Mouse (Mus musculus): ENCODE measurements at regions not wholly inside any gene's neighbourhood (a gene's known extent, or its start where the extent isn't known, plus 50 kb on each side); places are given as distances from the start of the nearest gene placed in this dataset.

- H3K4me1 ChIP-seq (ENCODE audit: control insufficient read depth, insufficient read depth, low read length): no peaks in the 10 kb centered on the region
- no peaks in the 10 kb centered on the region for H3K79me2 ChIP-seq (replicated peaks; ENCODE audit: control insufficient read depth, insufficient read depth, low read length)
- H3K9ac ChIP-seq (ENCODE audit: low read depth, low read length): no peak overlapping the region
- H3K27ac ChIP-seq: no peak overlapping the region
- intact Hi-C loops (cut with DNase I): no loop called here
- DNase-seq: no peak
- 74% methylated on average over 4 of the region's 4 CpGs for WGBS
- TF ChIP-seq POLR2A (IDR thresholded peaks at IDR 0.05; ENCODE audit: insufficient read depth, low read depth, low read length) (no peak), CTCF (IDR thresholded peaks at IDR 0.05) (no peak), EP300 (IDR thresholded peaks at IDR 0.05; ENCODE audit: insufficient read depth, low read depth, low read length) (no peak)
- no peak overlapping the region for H3K4me3 ChIP-seq
- no peaks in the 10 kb centered on the region for H3K36me3 ChIP-seq (ENCODE audit: control insufficient read depth, insufficient read depth, low read length)
- no peaks in the 10 kb centered on the region for H3K27me3 ChIP-seq (ENCODE audit: control insufficient read depth, insufficient read depth, low read length)
These were observed 196.4 kb downstream of the Tdrd3 start for GRCm38 (mm10) chr14:87612871-87613270.

DNA sequence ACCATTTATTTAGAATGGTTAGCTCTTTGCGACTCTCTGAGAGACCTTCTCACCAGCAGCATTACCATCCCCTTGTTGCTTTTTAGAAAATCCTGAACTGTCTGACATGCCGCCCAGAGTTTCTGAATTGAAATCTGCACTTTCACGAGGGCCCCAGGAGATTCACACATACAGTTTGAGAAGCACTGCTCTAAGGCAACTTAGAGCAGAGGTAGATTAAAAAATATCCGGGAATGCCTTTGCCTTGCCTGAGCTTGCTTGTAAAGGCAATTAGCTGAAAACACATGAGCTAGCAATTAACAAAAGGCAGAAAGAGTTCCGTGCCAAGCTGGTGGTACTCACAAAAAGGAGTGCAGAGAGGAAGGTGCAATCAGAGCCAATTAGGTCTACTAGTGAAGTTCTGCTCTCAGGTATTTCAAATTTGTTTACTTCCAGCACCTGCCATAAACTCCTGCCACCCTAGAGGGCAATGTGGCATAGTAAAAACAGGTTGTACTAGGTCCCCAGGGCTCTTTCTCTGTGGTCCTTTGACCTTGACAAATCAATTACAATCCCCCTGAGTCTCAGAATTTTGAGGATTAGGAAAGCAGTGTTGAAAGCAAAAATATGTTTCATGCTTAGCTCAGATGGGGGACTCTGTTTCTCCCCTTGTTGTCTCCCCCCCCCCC, 203.1 kb downstream of the Tdrd3 start:
- H3K27ac ChIP-seq: no peak overlapping the region
- no peaks in the 10 kb centered on the region for H3K79me2 ChIP-seq (replicated peaks; ENCODE audit: control insufficient read depth, insufficient read depth, low read length)
- intact Hi-C loops (cut with DNase I): no loop called here
- WGBS: 75% methylated on average over 5 of the region's 5 CpGs
- no peak overlapping the region for H3K9ac ChIP-seq (ENCODE audit: low read depth, low read length)
- H3K27me3 ChIP-seq (ENCODE audit: control insufficient read depth, insufficient read depth, low read length): no peaks in the 10 kb centered on the region
- TF ChIP-seq POLR2A (IDR thresholded peaks at IDR 0.05; ENCODE audit: insufficient read depth, low read depth, low read length) (no peak), EP300 (IDR thresholded peaks at IDR 0.05; ENCODE audit: insufficient read depth, low read depth, low read length) (no peak)
- H3K36me3 ChIP-seq (ENCODE audit: control insufficient read depth, insufficient read depth, low read length): no peaks in the 10 kb centered on the region
- DNase-seq: no peak
- no peaks in the 10 kb centered on the region for H3K4me1 ChIP-seq (ENCODE audit: control insufficient read depth, insufficient read depth, low read length)
- no peak overlapping the region for H3K4me3 ChIP-seq

- Histone ChIP-seq H3K27me3 (ENCODE audit: control insufficient read depth, insufficient read depth, low read length) (no peaks in the 10 kb centered on the region), H3K4me3 (no peak overlapping the region), H3K4me1 (ENCODE audit: control insufficient read depth, insufficient read depth, low read length) (no peaks in the 10 kb centered on the region), H3K79me2 (replicated peaks; ENCODE audit: control insufficient read depth, insufficient read depth, low read length) (no peaks in the 10 kb centered on the region), H3K9ac (ENCODE audit: low read depth, low read length) (no peak overlapping the region), H3K27ac (no peak overlapping the region), H3K36me3 (ENCODE audit: control insufficient read depth, insufficient read depth, low read length) (no peaks in the 10 kb centered on the region)
- no peak for DNase-seq
- no peak for TF ChIP-seq EP300 (IDR thresholded peaks at IDR 0.05; ENCODE audit: insufficient read depth, low read depth, low read length)
- TF ChIP-seq POLR2A (IDR thresholded peaks at IDR 0.05; ENCODE audit: insufficient read depth, low read depth, low read length): no peak
- no peak for TF ChIP-seq CTCF (IDR thresholded peaks at IDR 0.05)
- intact Hi-C loops (cut with DNase I): no loop called here
- 71% methylated on average over 7 of the region's 7 CpGs for WGBS
These were observed 214.8 kb downstream of the Tdrd3 start for GRCm38 (mm10) chr14:87631078-87631813.

GRCm38 (mm10) chr14:87634596-87634995, 218.2 kb downstream of the Tdrd3 start:
- Histone ChIP-seq H3K4me1 (ENCODE audit: control insufficient read depth, insufficient read depth, low read length) (no peaks in the 10 kb centered on the region), H3K27me3 (ENCODE audit: control insufficient read depth, insufficient read depth, low read length) (no peaks in the 10 kb centered on the region), H3K4me3 (no peak overlapping the region), H3K27ac (no peak overlapping the region), H3K36me3 (ENCODE audit: control insufficient read depth, insufficient read depth, low read length) (no peaks in the 10 kb centered on the region), H3K79me2 (replicated peaks; ENCODE audit: control insufficient read depth, insufficient read depth, low read length) (no peaks in the 10 kb centered on the region), H3K9ac (ENCODE audit: low read depth, low read length) (no peak overlapping the region)
- WGBS: 54% methylated on average over 3 of the region's 3 CpGs
- no peak for DNase-seq
- intact Hi-C loops (cut with DNase I): no loop called here
- no peak for TF ChIP-seq CTCF (IDR thresholded peaks at IDR 0.05)
- no peak for TF ChIP-seq EP300 (IDR thresholded peaks at IDR 0.05; ENCODE audit: insufficient read depth, low read depth, low read length)
- no peak for TF ChIP-seq POLR2A (IDR thresholded peaks at IDR 0.05; ENCODE audit: insufficient read depth, low read depth, low read length)

DNA sequence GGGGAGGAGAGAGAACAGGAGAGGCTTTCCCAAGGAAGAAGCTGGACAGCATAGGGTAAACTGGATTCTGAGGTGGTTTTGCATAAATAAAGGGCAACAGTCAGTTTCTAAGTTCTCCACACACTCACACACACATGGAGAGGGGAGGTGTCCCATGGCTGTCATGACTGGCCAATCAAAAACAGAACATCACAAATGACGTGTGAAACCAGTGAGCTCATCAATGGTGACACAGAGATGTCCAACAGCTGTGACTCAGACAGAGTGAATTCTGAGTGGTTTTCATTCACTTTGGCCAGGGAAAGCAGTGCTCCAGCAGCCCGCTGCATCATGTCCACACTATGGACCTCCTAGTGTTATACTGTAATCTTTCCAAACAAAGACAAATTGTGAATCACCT, 220.7 kb downstream of the Tdrd3 start:
- intact Hi-C loops (cut with DNase I): no loop called here
- Histone ChIP-seq H3K79me2 (replicated peaks; ENCODE audit: control insufficient read depth, insufficient read depth, low read length) (no peaks in the 10 kb centered on the region), H3K4me3 (no peak overlapping the region), H3K9ac (ENCODE audit: low read depth, low read length) (no peak overlapping the region), H3K27me3 (ENCODE audit: control insufficient read depth, insufficient read depth, low read length) (no peaks in the 10 kb centered on the region), H3K36me3 (ENCODE audit: control insufficient read depth, insufficient read depth, low read length) (no peaks in the 10 kb centered on the region), H3K4me1 (ENCODE audit: control insufficient read depth, insufficient read depth, low read length) (no peaks in the 10 kb centered on the region), H3K27ac (no peak overlapping the region)
- no peak for DNase-seq
- TF ChIP-seq EP300 (IDR thresholded peaks at IDR 0.05; ENCODE audit: insufficient read depth, low read depth, low read length) (no peak), POLR2A (IDR thresholded peaks at IDR 0.05; ENCODE audit: insufficient read depth, low read depth, low read length) (no peak), CTCF (IDR thresholded peaks at IDR 0.05) (no peak)
- WGBS: 71% methylated on average over 2 of the region's 2 CpGs

GRCm38 (mm10) chr14:87667910-87668309, 251.5 kb downstream of the Tdrd3 start:
- Histone ChIP-seq H3K27me3 (ENCODE audit: control insufficient read depth, insufficient read depth, low read length) (no peaks in the 10 kb centered on the region), H3K4me1 (ENCODE audit: control insufficient read depth, insufficient read depth, low read length) (no peaks in the 10 kb centered on the region), H3K4me3 (no peak overlapping the region), H3K36me3 (ENCODE audit: control insufficient read depth, insufficient read depth, low read length) (no peaks in the 10 kb centered on the region), H3K27ac (no peak overlapping the region), H3K9ac (ENCODE audit: low read depth, low read length) (no peak overlapping the region), H3K79me2 (replicated peaks; ENCODE audit: control insufficient read depth, insufficient read depth, low read length) (no peaks in the 10 kb centered on the region)
- 84% methylated on average over 2 of the region's 2 CpGs for WGBS
- no peak for TF ChIP-seq EP300 (IDR thresholded peaks at IDR 0.05; ENCODE audit: insufficient read depth, low read depth, low read length)
- no peak for TF ChIP-seq POLR2A (IDR thresholded peaks at IDR 0.05; ENCODE audit: insufficient read depth, low read depth, low read length)
- no peak for TF ChIP-seq CTCF (IDR thresholded peaks at IDR 0.05)
- intact Hi-C loops (cut with DNase I): no loop called here
- no peak for DNase-seq
